23 mouse cellular contexts compared by ENCODE assay signal in genomic region chr5:73753827-73754226, GRCm38 (mm10).
DNase-seq lines count a peak whose midpoint lies in the region; ATAC-seq lines count a peak whose summit lies in the region.
"Had no signal": no experiment of that assay in that cellular context is flagged by ENCODE, and none has a peak within 500 bp of the region (broad histone marks: within the 10 kb centered on the region; RNA-seq: fewer than 3 reads in every experiment).

No protein-coding gene starts in this region.

- no peaks in the 10 kb centered on the region for H3K27me3 ChIP-seq in embryonic facial prominence, embryonic 12.5 days
- no peaks in the 10 kb centered on the region for H3K27me3 ChIP-seq in limb, embryonic 13.5 days
- H3K27me3 ChIP-seq: CH12.LX; heart, embryonic 15.5 days; hindbrain, embryonic 15.5 days had no signal

- peak overlapping the region; percentile 37; the same call in 1 of the 2 replicates for H3K27ac ChIP-seq in embryonic facial prominence, embryonic 12.5 days
- peak overlapping the region; percentile 86 for H3K27ac ChIP-seq in limb, embryonic 13.5 days
- H3K27ac ChIP-seq: heart, adult 2 months; heart, embryonic 15.5 days; hindbrain, embryonic 15.5 days had no signal

- intact Hi-C loops in heart, postnatal 10 days (cut with DNase I), result no loop called here

- peak; percentile 37; the same call in 1 of the 2 replicates for ATAC-seq in embryonic facial prominence, embryonic 12.5 days (ENCODE audit: insufficient number of reproducible peaks, insufficient read depth, low FRiP score, low TSS enrichment)
- ATAC-seq in limb, embryonic 13.5 days (ENCODE audit: low FRiP score, low read depth), result peak; percentile 94
- ATAC-seq: activated CD4-positive, CD25-positive, alpha-beta regulatory T cell, adult 4 months; forebrain, embryonic 16.5 days; intestine, embryonic 16.5 days; Patski had no signal

- H3K9ac ChIP-seq in embryonic facial prominence, embryonic 12.5 days, result no peak overlapping the region
- no peak overlapping the region for H3K9ac ChIP-seq in limb, embryonic 13.5 days
- H3K9ac ChIP-seq: heart, embryonic 15.5 days; hindbrain, embryonic 15.5 days had no signal

- no peaks in the 10 kb centered on the region for H3K9me3 ChIP-seq in embryonic facial prominence, embryonic 12.5 days
- no peaks in the 10 kb centered on the region for H3K9me3 ChIP-seq in limb, embryonic 13.5 days
- H3K9me3 ChIP-seq: heart, embryonic 15.5 days; hindbrain, embryonic 15.5 days had no signal

- WGBS in embryonic facial prominence, embryonic 12.5 days, result 31% methylated on average over 7 of the region's 7 CpGs
- WGBS in limb, embryonic 13.5 days, result 17% methylated on average over 7 of the region's 7 CpGs

- peak; percentile 71 for DNase-seq in heart, adult 11 months
- no peak for DNase-seq in heart, postnatal 10 days
- peak; percentile 49 for DNase-seq in forelimb bud, embryonic 11.5 days (ENCODE audit: low read depth, low spot score)
- DNase-seq in ovary, postnatal 10 days (ENCODE audit: low spot score), result no peak
- no peak for DNase-seq in adrenal gland, adult 8-10 months
- no peak for DNase-seq in gastrocnemius, adult 18-20 months (ENCODE audit: low spot score)
- DNase-seq: adrenal gland, postnatal 25 days; cerebellum, adult 11 months; cerebellum, adult 8-10 months; cerebellum, postnatal 14 days; embryo, embryonic 11 days; gastrocnemius, postnatal 10 days; heart, adult 2 months had no signal

- peaks cover 26% of the 10 kb centered on the region; the same call in 1 of the 2 replicates for H3K4me1 ChIP-seq in embryonic facial prominence, embryonic 12.5 days
- H3K4me1 ChIP-seq in limb, embryonic 13.5 days, result peaks cover 53% of the 10 kb centered on the region
- H3K4me1 ChIP-seq: heart, embryonic 15.5 days; hindbrain, embryonic 15.5 days had no signal

- no peak overlapping the region for H3K4me2 ChIP-seq in embryonic facial prominence, embryonic 12.5 days (replicated peaks)
- no peak overlapping the region for H3K4me2 ChIP-seq in limb, embryonic 13.5 days (replicated peaks)
- H3K4me2 ChIP-seq: heart, embryonic 11.5 days; heart, embryonic 15.5 days; hindbrain, embryonic 15.5 days had no signal

- no peak overlapping the region for H3K4me3 ChIP-seq in embryonic facial prominence, embryonic 12.5 days
- no peak overlapping the region for H3K4me3 ChIP-seq in limb, embryonic 13.5 days
- H3K4me3 ChIP-seq: heart, adult 2 months; heart, embryonic 15.5 days; hindbrain, embryonic 15.5 days had no signal

- H3K36me3 ChIP-seq in embryonic facial prominence, embryonic 12.5 days, result no peaks in the 10 kb centered on the region
- H3K36me3 ChIP-seq in limb, embryonic 13.5 days, result no peaks in the 10 kb centered on the region
- H3K36me3 ChIP-seq: heart, embryonic 15.5 days; hindbrain, embryonic 15.5 days had no signal

Comparison
In these comparisons a context has a peak if more than half of its experiments do, and no peak if none do; other contexts are left out.
1. DNase-seq: peak in heart, adult 11 months (single experiment) and forelimb bud, embryonic 11.5 days (single experiment); none in heart, postnatal 10 days (0 of 2), ovary, postnatal 10 days (single experiment), adrenal gland, adult 8-10 months (single experiment) and gastrocnemius, adult 18-20 months (single experiment).